Mouse (Mus musculus) midbrain, embryonic 10.5 days (tissue): ENCODE measurements around the gene Ilk. TPM values are rescaled to one million over a fixed set of nuclear protein-coding genes. Genes with fewer than 3 reads are reported as not detected.
A peak's percentile ranks its signal among the peaks of the same experiment; 100 is the strongest.

Experiments used
- DNase-seq: peaks from one replicate; pipeline ENCODE4 v3.0.0-alpha.2; 2017; ENCODE audit warnings: low spot score
- H3K27ac ChIP-seq: fragments of 300-500 bp; sonication (generic); replicated peaks from 2 replicates; pipeline ENCODE4 v1.5.1; 2016; ENCODE audit warnings: mild to moderate bottlenecking
- H3K27me3 ChIP-seq: fragments of 300-500 bp; sonication (generic); 2 replicates; pipeline ENCODE4 v1.6.1; 2016; ENCODE audit warnings: low read depth, mild to moderate bottlenecking; ENCODE audit not compliant: poor library complexity, severe bottlenecking
- H3K36me3 ChIP-seq: fragments of 300-500 bp; sonication (generic); 2 replicates; pipeline ENCODE4 v1.6.1; 2016; ENCODE audit warnings: mild to moderate bottlenecking, moderate library complexity
- H3K4me1 ChIP-seq: fragments of 300-500 bp; sonication (generic); 2 replicates; pipeline ENCODE4 v1.6.1; 2016
- H3K4me3 ChIP-seq: fragments of 300-500 bp; sonication (generic); 2 replicates; pipeline ENCODE4 v1.5.1; 2016; ENCODE audit warnings: mild to moderate bottlenecking, moderate library complexity
- H3K9me3 ChIP-seq: fragments of 300-500 bp; sonication (generic); replicated peaks from 2 replicates; pipeline ENCODE4 v1.6.1; 2016; ENCODE audit warnings: mild to moderate bottlenecking
- WGBS: fragments of 180-500 bp; shearing (Covaris S2); methylation state at CpG from one replicate; pipeline ENCODE4 v1.1.7; 2016; 5-methylcytosine and 5-hydroxymethylcytosine counted together
- polyA plus RNA-seq: library from polyadenylated mRNA; unstranded; fragments of >200 nt; fragmentation: Nextera tagmentation; extraction: Ambion mirVana; gene quantifications from 2 replicates; pipeline ENCODE4 v1.2.1, GENCODE M21; 2016

Gene Ilk
- polyA plus RNA-seq, 1 experiment from 2014 or later, result 236 TPM

DNA sequence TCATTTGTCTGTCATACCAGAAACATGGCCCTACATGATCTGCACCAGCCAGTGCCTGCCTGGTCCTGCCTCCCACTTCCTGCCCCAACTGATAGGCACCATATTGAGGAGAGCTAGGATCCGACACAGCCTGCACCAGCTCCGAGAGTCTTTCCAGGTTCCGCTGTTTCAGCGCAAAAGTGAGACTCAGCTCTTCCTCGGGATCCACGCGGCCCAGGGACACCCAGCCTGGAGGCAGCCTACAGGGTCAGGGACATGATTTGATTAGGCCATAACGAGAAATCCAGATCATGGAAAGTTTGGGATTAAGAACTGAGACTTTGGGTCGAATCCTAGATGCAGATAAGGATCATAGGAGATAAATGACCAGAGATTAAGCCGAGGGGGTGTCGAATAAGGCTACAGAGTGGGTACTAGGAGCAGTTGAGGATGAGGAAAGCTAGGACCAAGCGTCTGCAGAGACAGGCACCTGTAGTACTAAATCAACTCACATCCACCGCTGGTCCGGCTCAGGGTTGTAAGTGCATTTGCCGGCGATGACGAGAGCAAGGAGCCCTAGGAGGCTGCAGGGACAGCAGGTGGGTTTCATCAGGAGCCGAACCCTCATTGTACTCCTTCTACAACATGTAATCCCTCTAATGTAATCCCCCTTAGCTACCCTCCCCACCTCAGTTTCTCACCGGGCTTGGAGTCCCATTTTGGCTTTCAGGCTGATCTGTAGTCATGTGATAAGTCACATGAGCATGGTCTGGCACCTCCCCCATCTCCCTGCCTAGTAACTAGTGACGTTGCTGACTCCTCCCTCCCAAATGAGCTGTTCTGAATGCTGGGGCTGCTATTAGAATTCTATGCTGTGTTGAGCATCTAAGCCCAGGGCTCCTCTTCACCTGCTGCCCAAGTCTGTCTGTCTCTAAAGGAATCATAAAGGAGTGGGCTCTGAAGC, 15.4 kb downstream of the Ilk start, which contains the start of gene Tpp1:
TSS of gene Tpp1 (minus strand) at position 745 of the 943 bp plus-strand sequence.
- peak; percentile 89 for DNase-seq
- peaks cover 73% of the 10 kb centered on the region for H3K36me3 ChIP-seq
- whole genome bisulfite sequencing, result 26% methylated on average over 20 of the region's 20 CpGs
- no peaks in the 10 kb centered on the region for H3K9me3 ChIP-seq
- H3K4me3 ChIP-seq, result peak within 1 kb of the TSS; percentile 72
- peaks cover 15% of the 10 kb centered on the region for H3K4me1 ChIP-seq
- peak within 1 kb of the TSS; percentile 88 for H3K27ac ChIP-seq
- H3K27me3 ChIP-seq, result no peaks in the 10 kb centered on the region

GRCm38 (mm10) chr7:105752716-105753115, 16.3 kb downstream of the Ilk start:
- H3K9me3 ChIP-seq, result no peaks in the 10 kb centered on the region
- DNase-seq, result no peak
- H3K27me3 ChIP-seq, result no peaks in the 10 kb centered on the region
- H3K36me3 ChIP-seq, result peaks cover 73% of the 10 kb centered on the region
- no peak overlapping the region for H3K4me3 ChIP-seq
- 83% methylated on average over 2 of the region's 2 CpGs for WGBS
- H3K4me1 ChIP-seq, result peaks cover 15% of the 10 kb centered on the region
- H3K27ac ChIP-seq, result no peak overlapping the region

GRCm38 (mm10) chr7:105753281-105753680, 16.9 kb downstream of the Ilk start:
- H3K27me3 ChIP-seq, result no peaks in the 10 kb centered on the region
- H3K36me3 ChIP-seq, result peaks cover 75% of the 10 kb centered on the region
- DNase-seq, result no peak
- peaks cover 15% of the 10 kb centered on the region for H3K4me1 ChIP-seq
- 91% methylated on average over 10 of the region's 10 CpGs for WGBS
- H3K4me3 ChIP-seq, result no peak overlapping the region
- H3K27ac ChIP-seq, result no peak overlapping the region
- H3K9me3 ChIP-seq, result no peaks in the 10 kb centered on the region

DNA sequence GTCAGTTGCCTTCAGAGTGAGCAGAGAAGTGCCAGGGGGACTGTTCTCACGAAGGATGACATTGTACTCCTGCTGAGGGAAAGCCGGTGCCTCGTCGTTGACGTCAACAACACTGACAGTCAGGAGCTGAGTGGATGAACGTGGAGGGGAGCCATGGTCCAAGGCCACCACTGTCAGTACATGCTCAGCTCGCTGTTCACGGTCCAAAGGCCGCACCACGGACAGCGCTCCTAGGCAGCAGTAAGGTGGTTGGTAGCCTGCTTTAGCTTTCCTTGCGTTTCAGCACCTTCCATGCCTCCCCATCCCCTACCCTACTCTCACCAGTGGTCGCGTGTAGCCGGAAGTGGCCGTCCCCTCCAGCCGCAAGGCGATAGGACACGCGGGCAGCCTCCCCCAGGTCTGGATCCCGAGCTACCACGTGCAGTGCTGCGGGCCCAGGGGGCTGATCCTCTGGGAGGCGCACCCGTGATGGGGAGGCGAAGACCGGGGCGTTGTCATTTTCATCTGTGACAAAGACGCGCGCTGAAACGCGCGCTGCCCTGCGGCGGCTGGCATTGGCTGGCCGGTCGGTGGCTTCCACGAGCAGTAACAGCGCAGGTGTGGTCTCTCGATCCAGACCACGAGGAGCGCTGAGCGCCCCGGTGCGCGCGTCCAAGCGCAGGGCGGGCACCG, 25.6 kb downstream of the Ilk start:
- H3K9me3 ChIP-seq, result no peaks in the 10 kb centered on the region
- peak; percentile 33 for DNase-seq
- peaks cover 53% of the 10 kb centered on the region for H3K27me3 ChIP-seq
- peak overlapping the region; percentile 44 for H3K4me3 ChIP-seq
- H3K4me1 ChIP-seq, result peaks cover 17% of the 10 kb centered on the region
- H3K36me3 ChIP-seq, result peaks cover 97% of the 10 kb centered on the region
- 12% methylated on average over 51 of the region's 51 CpGs for WGBS
- H3K27ac ChIP-seq, result no peak overlapping the region

DNA sequence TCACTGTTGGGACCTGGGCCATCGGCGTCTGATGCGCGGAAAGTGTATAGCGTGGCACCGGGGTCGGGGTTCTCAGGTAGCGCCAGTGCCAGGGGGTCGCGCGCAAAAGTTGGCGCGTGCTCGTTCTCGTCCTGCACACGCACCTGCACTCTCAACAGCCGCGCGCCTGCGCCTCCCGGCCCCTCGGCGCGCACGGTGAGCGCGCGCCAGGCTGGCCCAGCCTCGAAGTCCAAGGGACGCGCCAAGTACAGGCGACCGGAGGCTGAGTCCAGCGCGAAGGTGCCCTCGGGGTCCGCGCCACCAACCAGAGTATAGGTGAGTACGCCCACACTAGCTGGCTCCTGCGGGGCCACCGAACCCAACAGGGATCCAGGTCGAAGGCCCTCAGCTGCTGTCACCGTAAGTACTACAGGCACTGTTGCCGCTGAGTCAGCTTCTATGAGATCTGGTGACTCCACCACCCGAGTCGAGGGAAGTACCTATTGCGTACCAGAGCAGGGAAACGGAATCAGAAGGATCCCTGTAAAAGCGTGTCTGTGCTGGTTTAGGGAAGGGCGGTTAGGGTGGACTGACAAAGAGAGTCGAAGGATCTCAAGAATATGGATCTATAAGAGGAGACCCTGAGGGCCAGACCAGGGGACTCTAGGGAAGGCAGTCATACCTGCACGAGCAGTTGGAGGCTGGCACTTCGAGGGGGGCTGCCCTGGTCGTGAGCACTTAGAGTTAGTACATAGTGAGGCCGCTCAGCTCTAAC, 26.3 kb downstream of the Ilk start:
- Histone ChIP-seq H3K4me1 (peaks cover 24% of the 10 kb centered on the region), H3K27ac (no peak overlapping the region), H3K36me3 (peaks cover 93% of the 10 kb centered on the region), H3K27me3 (peaks cover 53% of the 10 kb centered on the region), H3K4me3 (peak overlapping the region; percentile 44), H3K9me3 (no peaks in the 10 kb centered on the region)
- DNase-seq, result no peak
- 15% methylated on average over 55 of the region's 55 CpGs for WGBS

GRCm38 (mm10) chr7:105764331-105764730, 27.9 kb downstream of the Ilk start:
- H3K36me3 ChIP-seq, result peaks cover 80% of the 10 kb centered on the region
- 91% methylated on average over 11 of the region's 11 CpGs for WGBS
- DNase-seq, result no peak
- no peak overlapping the region for H3K4me3 ChIP-seq
- H3K4me1 ChIP-seq, result peaks cover 39% of the 10 kb centered on the region
- no peak overlapping the region for H3K27ac ChIP-seq
- H3K9me3 ChIP-seq, result no peaks in the 10 kb centered on the region
- H3K27me3 ChIP-seq, result peaks cover 53% of the 10 kb centered on the region

- Histone ChIP-seq H3K9me3 (no peaks in the 10 kb centered on the region), H3K36me3 (peaks cover 81% of the 10 kb centered on the region), H3K4me1 (peaks cover 29% of the 10 kb centered on the region), H3K27ac (peak overlapping the region; percentile 75), H3K27me3 (peaks cover 31% of the 10 kb centered on the region), H3K4me3 (peak overlapping the region; percentile 25)
- 26% methylated on average over 6 of the region's 6 CpGs for WGBS
- peak; percentile 44 for DNase-seq
Observed at GRCm38 (mm10) chr7:105767729-105768165, 31.4 kb downstream of the Ilk start.

DNA sequence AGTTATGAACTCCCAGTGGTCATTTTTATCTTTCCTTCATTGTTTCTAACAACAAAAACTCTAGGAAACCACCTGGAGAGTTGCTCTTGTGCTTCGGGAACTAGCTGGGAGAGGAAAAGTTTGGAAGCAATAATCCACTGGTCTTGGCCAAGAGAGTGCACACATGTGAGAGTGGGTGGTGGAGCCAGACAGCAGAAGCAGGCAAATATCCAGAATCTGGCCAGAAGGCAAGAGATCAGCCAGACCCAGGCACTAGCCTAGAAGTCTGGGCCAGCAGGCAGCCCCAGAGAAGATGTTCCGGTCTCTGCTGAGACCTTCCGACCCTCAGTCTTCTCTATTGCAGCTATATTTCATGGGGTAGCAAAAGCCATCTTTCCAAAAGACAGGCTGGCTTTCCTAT, 33.6 kb downstream of the Ilk start:
- Histone ChIP-seq H3K27me3 (peaks cover 9% of the 10 kb centered on the region), H3K9me3 (no peaks in the 10 kb centered on the region), H3K4me1 (peaks cover 43% of the 10 kb centered on the region), H3K4me3 (no peak overlapping the region), H3K27ac (no peak overlapping the region), H3K36me3 (peaks cover 65% of the 10 kb centered on the region)
- 93% methylated on average over 3 of the region's 3 CpGs for WGBS
- no peak for DNase-seq

DNA sequence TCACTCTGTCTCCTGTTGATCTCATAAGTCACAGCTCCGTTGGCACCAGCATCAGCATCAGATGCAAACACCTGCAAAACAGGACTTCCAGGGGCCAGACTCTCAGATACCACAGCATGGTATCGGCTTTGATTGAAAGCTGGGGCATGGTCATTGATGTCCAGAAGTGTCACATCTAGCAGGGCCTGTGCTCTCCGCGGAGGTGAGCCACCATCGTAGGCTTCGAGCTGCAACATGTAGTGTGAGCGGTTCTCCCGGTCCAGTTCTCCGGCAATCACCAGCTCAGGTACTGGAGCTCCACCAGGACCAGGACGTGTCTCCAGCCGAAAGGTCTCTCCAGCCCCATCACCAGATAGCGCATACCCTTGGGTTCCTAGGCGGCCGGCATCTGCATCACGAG, 35.9 kb downstream of the Ilk start:
- H3K4me3 ChIP-seq, result no peak overlapping the region
- H3K4me1 ChIP-seq, result peaks cover 43% of the 10 kb centered on the region
- H3K36me3 ChIP-seq, result peaks cover 56% of the 10 kb centered on the region
- DNase-seq, result no peak
- WGBS, result 94% methylated on average over 15 of the region's 15 CpGs
- no peak overlapping the region for H3K27ac ChIP-seq
- no peaks in the 10 kb centered on the region for H3K27me3 ChIP-seq
- H3K9me3 ChIP-seq, result no peaks in the 10 kb centered on the region

DNA sequence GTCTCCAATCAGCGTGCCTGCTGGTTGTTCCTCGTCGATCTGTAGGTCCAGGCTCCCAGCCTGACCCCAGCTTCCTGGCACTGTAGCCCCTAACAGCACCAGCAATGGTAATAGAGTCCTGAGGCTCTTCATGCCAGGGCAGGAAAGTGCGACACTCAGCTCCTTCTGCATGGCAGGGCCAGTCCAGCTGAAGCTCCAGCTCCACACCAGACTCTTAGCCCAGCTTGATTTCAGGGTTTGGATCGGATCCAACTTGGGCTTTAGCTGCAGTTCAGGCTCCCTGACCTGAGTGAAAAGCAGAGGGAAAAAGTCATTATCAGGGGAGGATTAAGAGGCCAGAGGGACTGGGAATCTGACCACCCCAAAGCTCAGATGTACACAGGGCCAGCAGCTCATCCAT, 36.6 kb downstream of the Ilk start:
- no peak overlapping the region for H3K4me3 ChIP-seq
- WGBS, result 87% methylated on average over 5 of the region's 5 CpGs
- H3K27ac ChIP-seq, result no peak overlapping the region
- H3K4me1 ChIP-seq, result peaks cover 41% of the 10 kb centered on the region
- no peak for DNase-seq
- no peaks in the 10 kb centered on the region for H3K27me3 ChIP-seq
- no peaks in the 10 kb centered on the region for H3K9me3 ChIP-seq
- peaks cover 54% of the 10 kb centered on the region for H3K36me3 ChIP-seq

- H3K9me3 ChIP-seq, result no peaks in the 10 kb centered on the region
- no peak for DNase-seq
- no peak overlapping the region for H3K4me3 ChIP-seq
- peaks cover 68% of the 10 kb centered on the region for H3K36me3 ChIP-seq
- 47% methylated on average over 8 of the region's 8 CpGs for WGBS
- H3K4me1 ChIP-seq, result peaks cover 43% of the 10 kb centered on the region
- H3K27me3 ChIP-seq, result no peaks in the 10 kb centered on the region
- 0 out of 2 replicates have a peak overlapping the region, but pooled peaks have one; percentile 28 for H3K27ac ChIP-seq
Observed at GRCm38 (mm10) chr7:105774661-105775060, 38.3 kb downstream of the Ilk start.

DNA sequence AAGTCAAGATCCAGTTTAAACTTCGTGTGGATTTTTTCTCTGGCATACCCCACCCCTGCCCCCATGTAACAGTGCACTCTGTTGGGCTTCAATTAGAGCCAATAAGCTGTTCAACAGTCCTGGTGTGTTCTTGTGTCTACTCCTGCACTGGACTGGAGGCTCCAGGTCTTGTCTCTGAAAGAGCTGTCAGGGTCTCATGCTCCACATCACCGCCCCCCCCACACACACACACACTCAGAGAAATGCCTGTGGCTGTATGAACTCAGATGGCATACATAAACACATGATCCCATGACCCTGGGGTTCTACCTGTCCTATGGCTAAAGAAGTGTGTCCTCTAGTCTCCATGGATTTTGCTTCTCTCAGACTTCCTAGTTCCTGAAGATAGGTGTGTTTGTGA, 39.6 kb downstream of the Ilk start:
- peaks cover 43% of the 10 kb centered on the region for H3K4me1 ChIP-seq
- peaks cover 69% of the 10 kb centered on the region for H3K36me3 ChIP-seq
- no peaks in the 10 kb centered on the region for H3K9me3 ChIP-seq
- 88% methylated on average over 2 of the region's 2 CpGs for WGBS
- H3K27ac ChIP-seq, result no peak overlapping the region
- no peak for DNase-seq
- no peaks in the 10 kb centered on the region for H3K27me3 ChIP-seq
- H3K4me3 ChIP-seq, result no peak overlapping the region
